Mouse (Mus musculus) forebrain, embryonic 13.5 days (tissue): ENCODE results near the gene Tomm40l. TPM values are rescaled to one million over a fixed set of nuclear protein-coding genes. Genes with fewer than 3 reads are reported as not detected.

Source experiments
- ATAC-seq: fragments of 200-750 bp; cut with Nextera tagmentation; 2 replicates; pipeline ENCODE4 v1.8.0; 2017
- H3K27ac ChIP-seq: fragments of 300-500 bp; sonication (generic); 2 replicates; pipeline ENCODE4 v1.5.1; 2015; ENCODE audit warnings: inconsistent platforms, mild to moderate bottlenecking, moderate library complexity
- H3K27me3 ChIP-seq: fragments of 300-500 bp; sonication (generic); 2 replicates; pipeline ENCODE4 v1.6.1; 2015; ENCODE audit warnings: mild to moderate bottlenecking, inconsistent platforms
- H3K36me3 ChIP-seq: fragments of 300-500 bp; sonication (generic); 2 replicates; pipeline ENCODE4 v1.6.1; 2015; ENCODE audit warnings: mild to moderate bottlenecking, inconsistent platforms; ENCODE audit not compliant: poor library complexity, severe bottlenecking
- H3K4me1 ChIP-seq: fragments of 300-500 bp; sonication (generic); 2 replicates; pipeline ENCODE4 v1.6.1; 2015; ENCODE audit warnings: inconsistent platforms
- H3K4me2 ChIP-seq: fragments of 300-500 bp; sonication (generic); 2 replicates; pipeline ENCODE4 v1.6.1; 2015; ENCODE audit warnings: inconsistent platforms, mild to moderate bottlenecking, moderate library complexity
- H3K4me3 ChIP-seq: fragments of 300-500 bp; sonication (generic); 2 replicates; pipeline ENCODE4 v1.5.1; 2015; ENCODE audit warnings: mild to moderate bottlenecking, inconsistent platforms
- H3K9ac ChIP-seq: fragments of 300-500 bp; sonication (generic); 2 replicates; pipeline ENCODE4 v1.6.1; 2015; ENCODE audit warnings: mild to moderate bottlenecking, inconsistent platforms
- H3K9me3 ChIP-seq: fragments of 300-500 bp; sonication (generic); replicated peaks from 2 replicates; pipeline ENCODE4 v1.6.1; 2016; ENCODE audit warnings: inconsistent platforms
- WGBS: fragments of 180-500 bp; shearing (Covaris S2); methylation state at CpG from one replicate; pipeline ENCODE4 v1.1.7; 2015; 5-methylcytosine and 5-hydroxymethylcytosine counted together
- polyA plus RNA-seq: library from polyadenylated mRNA; unstranded; fragments of >200 nt; fragmentation: Nextera tagmentation; extraction: Ambion mirVana; gene quantifications from 2 replicates; pipeline ENCODE4 v1.2.1, GENCODE M21; 2015

Gene Tomm40l
- polyA plus RNA-seq, 1 experiment from 2014 or later = 33.8 TPM

DNA sequence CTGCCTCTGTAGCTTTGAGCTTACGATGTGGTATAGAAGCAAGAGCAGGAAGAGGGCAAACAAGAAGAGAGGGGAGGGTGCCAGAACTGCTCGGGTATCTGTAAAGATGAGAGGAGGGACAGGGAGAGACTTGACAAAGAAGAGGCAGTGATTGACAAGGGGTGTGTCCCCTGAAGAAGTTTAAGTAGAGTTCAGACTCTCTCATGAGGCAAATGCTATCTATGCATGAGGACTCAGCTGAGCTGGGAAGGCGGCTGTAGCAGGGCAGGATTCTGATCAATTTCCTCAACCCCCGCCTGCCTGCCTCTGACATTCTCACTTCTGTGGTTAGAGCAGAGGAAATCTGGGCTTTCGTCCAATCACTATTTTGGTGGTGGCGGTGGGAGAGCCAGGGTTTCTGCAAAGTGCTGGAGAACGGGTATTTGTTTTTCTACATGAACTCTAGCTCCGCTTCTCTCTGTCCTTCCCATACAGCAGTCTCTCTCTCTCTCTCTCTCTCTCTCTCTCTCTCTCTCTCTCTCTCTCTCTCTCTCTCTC, 40.3 kb upstream of the Tomm40l start:
- ATAC-seq = peak; percentile 80
- Histone ChIP-seq H3K4me2 (peak overlapping the region; percentile 61), H3K4me3 (peak overlapping the region; percentile 30), H3K9me3 (no peaks in the 10 kb centered on the region), H3K36me3 (peaks cover 3% of the 10 kb centered on the region; the same call in 1 of the 2 replicates), H3K27ac (peak overlapping the region; percentile 91), H3K4me1 (peaks cover 17% of the 10 kb centered on the region), H3K9ac (peak overlapping the region; percentile 53), H3K27me3 (no peaks in the 10 kb centered on the region)
- 5% methylated on average over 8 of the region's 8 CpGs for WGBS

DNA sequence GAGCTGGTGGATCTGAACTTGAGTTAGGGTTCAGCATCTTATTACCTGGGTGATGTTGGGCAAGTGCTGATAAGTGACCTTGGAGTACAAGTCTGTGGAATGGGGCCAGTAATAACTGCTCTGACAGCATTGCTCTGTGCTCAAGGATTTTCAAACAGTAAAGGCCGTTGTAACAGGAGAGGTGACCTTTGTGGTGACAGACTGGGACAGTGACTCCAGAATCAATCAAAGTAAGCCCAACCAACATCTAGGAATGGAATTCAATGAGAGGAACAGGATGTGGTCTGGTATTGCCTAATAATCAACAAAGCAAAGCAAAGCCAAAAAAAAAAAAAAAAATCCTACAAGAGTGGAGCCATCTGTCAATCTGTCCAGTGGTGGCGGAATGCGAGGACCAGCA, 38.0 kb upstream of the Tomm40l start:
- WGBS = 94% methylated on average over 3 of the region's 3 CpGs
- H3K27ac ChIP-seq = no peak overlapping the region
- H3K9me3 ChIP-seq = no peaks in the 10 kb centered on the region
- no peak overlapping the region for H3K4me2 ChIP-seq
- no peak overlapping the region for H3K9ac ChIP-seq
- no peak for ATAC-seq
- H3K27me3 ChIP-seq = no peaks in the 10 kb centered on the region
- H3K4me1 ChIP-seq = peaks cover 17% of the 10 kb centered on the region
- H3K36me3 ChIP-seq = peaks cover 11% of the 10 kb centered on the region; the same call in 1 of the 2 replicates
- no peak overlapping the region for H3K4me3 ChIP-seq

DNA sequence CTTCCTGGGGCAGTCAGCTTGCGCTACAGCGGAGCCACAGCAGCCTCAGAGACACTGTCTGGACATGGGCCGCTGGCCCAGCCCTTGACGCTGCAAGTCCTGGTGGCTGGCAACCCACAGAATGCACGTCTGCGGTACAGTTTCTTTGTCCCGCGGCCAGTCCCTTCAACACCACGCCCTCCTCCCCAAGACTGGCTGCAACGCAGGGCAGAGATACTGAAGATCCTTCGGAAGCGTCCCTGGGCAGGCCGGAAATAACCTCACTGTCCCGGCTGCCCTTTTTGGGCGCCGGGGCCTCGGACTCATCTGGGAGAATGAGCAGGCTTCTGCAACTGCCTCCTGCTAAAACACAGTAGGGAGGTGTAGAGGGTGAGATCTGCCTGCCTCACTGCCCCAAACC, 36.6 kb upstream of the Tomm40l start:
- Histone ChIP-seq H3K9me3 (no peaks in the 10 kb centered on the region), H3K9ac (no peak overlapping the region), H3K4me3 (no peak overlapping the region), H3K4me2 (no peak overlapping the region), H3K27me3 (no peaks in the 10 kb centered on the region), H3K27ac (no peak overlapping the region), H3K4me1 (peaks cover 16% of the 10 kb centered on the region), H3K36me3 (peaks cover 11% of the 10 kb centered on the region; the same call in 1 of the 2 replicates)
- 82% methylated on average over 17 of the region's 17 CpGs for WGBS
- ATAC-seq = no peak

DNA sequence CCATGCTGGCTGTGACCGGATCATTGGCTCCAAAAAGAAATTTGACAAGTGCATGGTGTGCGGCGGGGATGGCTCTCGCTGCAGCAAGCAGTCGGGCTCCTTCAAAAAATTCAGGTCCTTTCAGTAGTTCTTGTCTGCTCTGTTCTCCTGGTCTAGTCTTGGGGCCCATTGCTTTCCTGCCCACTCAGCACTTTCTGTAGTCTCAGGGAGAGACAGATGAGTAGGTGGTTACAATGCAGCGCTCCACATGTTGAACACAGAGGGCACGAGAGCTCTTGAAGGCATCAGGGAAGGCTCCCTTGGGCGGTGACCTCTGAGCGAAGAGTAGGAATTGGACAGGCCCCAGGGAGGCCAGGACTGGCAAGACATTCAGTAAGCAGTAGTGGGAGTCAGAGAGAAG, 35.5 kb upstream of the Tomm40l start:
- Histone ChIP-seq H3K9ac (no peak overlapping the region), H3K4me2 (no peak overlapping the region), H3K36me3 (peaks cover 11% of the 10 kb centered on the region; the same call in 1 of the 2 replicates), H3K4me3 (no peak overlapping the region), H3K4me1 (peaks cover 9% of the 10 kb centered on the region), H3K27me3 (no peaks in the 10 kb centered on the region), H3K27ac (no peak overlapping the region), H3K9me3 (no peaks in the 10 kb centered on the region)
- no peak for ATAC-seq
- WGBS = 90% methylated on average over 9 of the region's 9 CpGs

DNA sequence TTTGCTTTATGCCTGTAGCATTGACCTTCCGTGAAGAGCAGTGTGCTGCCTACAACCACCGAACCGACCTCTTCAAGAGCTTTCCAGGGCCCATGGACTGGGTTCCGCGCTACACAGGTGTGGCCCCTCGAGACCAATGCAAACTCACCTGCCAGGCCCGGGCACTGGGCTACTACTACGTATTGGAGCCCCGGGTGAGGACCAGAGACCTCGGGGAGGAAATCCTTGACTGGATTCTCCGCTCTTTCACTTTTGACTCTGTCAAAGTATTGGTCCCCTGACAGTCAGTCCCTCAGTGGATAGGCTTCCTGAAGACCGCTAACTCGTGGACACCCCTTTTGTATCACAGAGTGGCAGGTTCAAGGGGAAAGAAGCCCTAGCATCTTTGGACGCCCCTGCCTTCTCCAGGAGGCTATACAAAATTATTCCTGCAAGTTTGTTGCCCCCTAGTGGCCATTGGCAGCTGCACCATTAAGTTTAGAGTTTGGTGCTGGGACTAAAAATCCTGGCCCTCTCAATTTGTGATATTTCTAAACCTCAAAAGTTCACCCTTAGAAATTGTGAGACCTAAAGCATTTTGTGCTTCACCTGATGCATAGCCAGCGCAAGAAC, 34.7 kb upstream of the Tomm40l start:
- H3K27me3 ChIP-seq = no peaks in the 10 kb centered on the region
- no peak overlapping the region for H3K9ac ChIP-seq
- H3K4me2 ChIP-seq = no peak overlapping the region
- H3K36me3 ChIP-seq = peaks cover 11% of the 10 kb centered on the region; the same call in 1 of the 2 replicates
- peaks cover 9% of the 10 kb centered on the region for H3K4me1 ChIP-seq
- H3K4me3 ChIP-seq = no peak overlapping the region
- ATAC-seq = no peak; the same call in 1 of the 2 replicates
- H3K27ac ChIP-seq = no peak overlapping the region
- 67% methylated on average over 15 of the region's 15 CpGs for WGBS
- no peaks in the 10 kb centered on the region for H3K9me3 ChIP-seq

DNA sequence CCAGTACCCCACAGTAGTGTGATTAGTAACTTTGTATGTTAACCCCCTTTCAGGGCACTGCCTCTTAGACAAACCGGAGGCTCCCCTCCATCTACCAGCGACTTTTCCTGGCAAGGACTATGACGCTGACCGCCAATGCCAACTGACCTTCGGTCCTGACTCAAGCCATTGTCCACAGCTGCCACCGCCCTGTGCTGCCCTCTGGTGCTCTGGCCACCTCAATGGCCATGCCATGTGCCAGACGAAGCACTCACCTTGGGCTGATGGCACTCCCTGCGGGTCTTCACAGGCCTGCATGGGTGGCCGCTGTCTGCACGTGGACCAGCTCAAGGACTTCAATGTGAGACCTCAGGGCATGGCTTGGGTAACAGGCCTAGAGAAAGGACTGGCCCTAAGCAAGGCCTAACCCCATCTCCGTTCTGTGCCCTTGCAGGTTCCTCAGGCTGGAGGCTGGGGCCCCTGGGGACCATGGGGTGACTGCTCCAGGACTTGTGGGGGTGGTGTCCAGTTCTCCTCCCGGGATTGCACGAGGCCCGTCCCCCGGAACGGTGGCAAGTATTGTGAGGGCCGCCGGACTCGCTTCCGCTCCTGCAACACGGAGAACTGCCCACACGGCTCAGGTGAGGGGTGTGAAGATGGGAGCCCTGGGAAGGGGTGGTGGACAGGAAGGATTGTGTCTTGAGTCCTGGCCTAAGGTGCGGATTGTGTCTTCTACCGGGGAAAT, 33.9 kb upstream of the Tomm40l start:
- peaks cover 15% of the 10 kb centered on the region for H3K4me1 ChIP-seq
- WGBS = 90% methylated on average over 24 of the region's 24 CpGs
- H3K4me3 ChIP-seq = no peak overlapping the region
- H3K9me3 ChIP-seq = no peaks in the 10 kb centered on the region
- H3K27ac ChIP-seq = no peak overlapping the region
- no peak overlapping the region for H3K4me2 ChIP-seq
- no peak for ATAC-seq
- H3K36me3 ChIP-seq = peaks cover 11% of the 10 kb centered on the region; the same call in 1 of the 2 replicates
- H3K27me3 ChIP-seq = no peaks in the 10 kb centered on the region
- H3K9ac ChIP-seq = no peak overlapping the region

DNA sequence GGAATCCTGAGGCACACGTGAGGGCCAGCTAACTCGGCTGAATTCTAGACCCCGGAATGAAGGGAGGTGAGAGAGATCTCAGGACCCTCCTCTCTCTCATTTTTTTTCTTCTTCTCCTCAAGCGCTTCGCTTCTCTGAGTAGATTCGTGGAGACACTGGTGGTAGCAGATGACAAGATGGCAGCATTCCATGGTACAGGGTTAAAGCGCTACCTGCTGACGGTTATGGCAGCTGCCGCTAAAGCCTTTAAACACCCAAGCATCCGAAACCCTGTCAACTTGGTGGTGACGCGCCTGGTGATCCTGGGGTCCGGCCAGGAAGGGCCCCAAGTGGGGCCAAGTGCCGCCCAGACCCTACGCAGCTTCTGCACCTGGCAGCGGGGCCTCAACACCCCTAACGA, 30.1 kb upstream of the Tomm40l start:
- Histone ChIP-seq H3K4me2 (peak overlapping the region; percentile 59), H3K36me3 (peaks cover 6% of the 10 kb centered on the region; the same call in 1 of the 2 replicates), H3K27me3 (no peaks in the 10 kb centered on the region), H3K27ac (peak overlapping the region; percentile 78; the same call in 1 of the 2 replicates), H3K4me1 (peaks cover 48% of the 10 kb centered on the region), H3K9ac (peak overlapping the region; percentile 56), H3K9me3 (no peaks in the 10 kb centered on the region), H3K4me3 (peak overlapping the region; percentile 33)
- no peak for ATAC-seq
- 43% methylated on average over 17 of the region's 17 CpGs for WGBS

DNA sequence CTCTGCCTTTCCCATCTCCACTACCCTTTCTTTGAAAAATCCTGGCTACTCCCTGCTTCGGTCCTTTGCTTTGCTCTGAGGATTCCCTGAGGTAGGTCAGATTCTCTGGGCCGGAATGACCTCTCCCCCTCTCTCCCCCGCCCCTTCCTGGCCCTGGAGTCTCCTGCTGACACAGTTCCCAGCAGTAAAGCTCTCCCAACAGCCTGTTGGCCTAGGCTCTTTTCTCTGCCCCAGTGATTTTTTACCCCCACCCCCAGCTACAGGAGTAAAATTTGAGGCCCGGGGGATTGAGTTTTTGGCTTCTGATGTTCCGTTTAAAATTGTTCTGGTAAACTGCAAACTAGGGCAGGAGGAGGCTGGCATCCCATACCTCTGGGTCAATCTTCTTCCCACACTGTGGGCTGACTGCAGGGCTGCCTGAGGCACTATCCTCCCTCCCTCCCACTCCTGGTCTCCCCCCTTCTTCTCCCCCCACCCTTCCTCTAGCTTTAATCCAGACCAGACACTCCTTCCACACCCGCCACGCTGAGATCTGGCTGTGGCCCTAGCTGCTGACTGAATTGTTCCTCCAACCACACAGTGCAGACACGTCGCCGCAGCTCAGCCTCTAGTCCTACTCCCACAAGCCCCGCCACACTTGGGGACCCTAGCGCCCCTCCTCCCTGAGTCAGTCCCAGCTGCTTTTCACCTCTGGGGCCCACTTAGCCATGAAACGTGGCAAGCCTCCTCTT, 29.4 kb upstream of the Tomm40l start:
- H3K9ac ChIP-seq = peak overlapping the region; percentile 56
- no peak for ATAC-seq
- H3K27ac ChIP-seq = peak overlapping the region; percentile 78; the same call in 1 of the 2 replicates
- 6% methylated on average over 13 of the region's 13 CpGs for WGBS
- H3K4me2 ChIP-seq = peak overlapping the region; percentile 59
- H3K9me3 ChIP-seq = no peaks in the 10 kb centered on the region
- H3K36me3 ChIP-seq = peaks cover 5% of the 10 kb centered on the region; the same call in 1 of the 2 replicates
- peak overlapping the region; percentile 33 for H3K4me3 ChIP-seq
- H3K27me3 ChIP-seq = no peaks in the 10 kb centered on the region
- H3K4me1 ChIP-seq = peaks cover 49% of the 10 kb centered on the region

DNA sequence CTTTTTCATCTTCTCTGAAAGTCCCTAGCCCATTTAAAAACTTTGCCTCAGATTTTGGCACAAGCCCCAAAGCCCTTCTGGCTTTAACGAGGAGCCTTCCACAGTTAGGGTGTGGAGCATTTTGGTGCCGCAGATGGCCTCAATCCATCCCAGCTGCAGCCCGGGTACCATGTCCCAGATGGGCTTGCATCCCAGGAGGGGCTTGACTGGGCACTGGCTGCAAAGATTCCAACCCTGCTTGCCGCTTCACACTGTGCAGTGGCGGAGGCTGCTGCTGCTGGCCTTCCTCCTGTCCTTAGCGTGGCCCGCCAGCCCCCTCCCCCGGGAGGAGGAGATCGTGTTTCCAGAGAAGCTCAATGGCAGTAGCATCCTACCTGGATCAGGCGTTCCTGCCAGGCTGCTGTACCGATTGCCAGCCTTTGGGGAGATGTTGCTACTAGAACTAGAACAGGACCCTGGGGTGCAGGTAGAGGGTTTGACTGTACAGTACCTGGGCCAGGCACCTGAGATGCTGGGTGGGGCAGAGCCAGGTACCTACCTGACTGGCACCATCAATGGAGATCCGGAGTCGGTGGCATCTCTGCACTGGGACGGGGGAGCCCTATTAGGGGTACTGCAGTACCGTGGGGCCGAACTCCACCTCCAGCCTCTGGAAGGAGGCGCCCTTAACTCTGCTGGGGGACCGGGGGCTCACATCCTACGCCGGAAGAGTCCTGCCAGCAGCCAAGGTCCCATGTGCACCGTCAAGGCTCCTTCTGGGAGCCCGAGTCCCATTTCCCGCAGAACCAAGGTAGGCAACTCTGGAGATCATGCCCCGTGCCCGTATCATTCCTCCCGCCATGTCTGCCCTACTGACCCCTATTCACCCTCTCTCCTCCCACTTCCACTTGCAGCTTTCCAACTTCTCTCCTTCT, 28.6 kb upstream of the Tomm40l start, which contains the start of gene Ndufs2:
TSS of gene Ndufs2 (minus strand) at position 709 of the 914 bp plus-strand sequence.
- Histone ChIP-seq H3K4me3 (peak within 1 kb of the TSS; percentile 33), H3K36me3 (no peaks in the 10 kb centered on the region), H3K9ac (peak within 1 kb of the TSS; percentile 56), H3K4me1 (peaks cover 54% of the 10 kb centered on the region), H3K4me2 (peak within 1 kb of the TSS; percentile 59), H3K27me3 (no peaks in the 10 kb centered on the region), H3K27ac (peak within 1 kb of the TSS; percentile 78), H3K9me3 (no peaks in the 10 kb centered on the region)
- 17% methylated on average over 24 of the region's 26 CpGs for WGBS
- peak; percentile 50 for ATAC-seq

DNA sequence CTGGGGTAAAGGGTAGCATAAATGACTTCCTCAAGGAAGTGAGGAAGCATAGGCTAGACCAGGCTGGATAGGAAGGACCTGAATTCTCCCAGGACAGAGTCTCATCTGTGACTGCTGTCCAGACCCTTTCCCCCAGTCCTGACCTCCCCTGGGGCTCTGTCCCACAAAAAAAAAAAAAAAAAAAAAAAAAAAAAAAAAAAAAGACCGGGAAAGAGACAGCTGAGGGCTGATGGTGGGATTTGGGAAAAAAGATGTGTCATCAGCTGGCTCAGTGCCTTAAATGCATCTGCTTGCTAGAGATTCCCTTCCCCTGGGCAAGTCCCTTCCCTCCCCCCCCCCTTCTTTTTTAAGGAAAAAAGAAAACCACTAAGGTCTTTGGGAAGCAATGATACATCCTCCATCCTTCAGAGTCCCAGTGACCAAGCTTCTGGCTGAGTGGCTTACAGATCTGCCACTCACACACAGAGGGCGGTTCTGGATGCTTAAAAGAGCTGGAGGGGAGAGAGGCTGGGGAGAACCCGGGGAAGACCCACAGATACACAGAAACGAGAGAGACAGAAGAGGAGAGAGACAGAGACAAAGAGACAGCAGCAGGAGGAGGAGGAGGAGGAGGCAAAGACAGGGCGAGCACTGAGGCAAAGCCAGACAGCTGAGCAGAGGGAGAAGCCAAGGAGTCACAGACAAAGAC, 27.7 kb upstream of the Tomm40l start, which contains the start of gene Adamts4:
TSS of gene Adamts4 (plus strand) at position 509 of the 688 bp plus-strand sequence.
- 0 out of 2 replicates have a peak, but pooled peaks have one; percentile 25 for ATAC-seq
- Histone ChIP-seq H3K36me3 (peaks cover 5% of the 10 kb centered on the region), H3K27me3 (no peaks in the 10 kb centered on the region), H3K9ac (peak within 1 kb of the TSS; percentile 56), H3K4me1 (peaks cover 61% of the 10 kb centered on the region), H3K4me3 (peak within 1 kb of the TSS; percentile 33), H3K9me3 (no peaks in the 10 kb centered on the region), H3K4me2 (peak within 1 kb of the TSS; percentile 59), H3K27ac (peak within 1 kb of the TSS; percentile 78)
- WGBS = 18% methylated on average over 5 of the region's 5 CpGs
